Mouse (Mus musculus) forebrain, embryonic 13.5 days (tissue): Measurements from ENCODE around the gene C9orf72. TPM values are rescaled to one million over a fixed set of nuclear protein-coding genes. Genes with fewer than 3 reads are reported as not detected.
"Not testable (repeated sequence)": the region's sequence is repeated elsewhere in the genome, so short reads cannot be mapped to it uniquely, and the experiment has no call there.

Experiments
- ATAC-seq: fragments of 200-750 bp; cut with Nextera tagmentation; 2 replicates; pipeline ENCODE4 v1.8.0; 2017
- H3K27ac ChIP-seq: fragments of 300-500 bp; sonication (generic); 2 replicates; pipeline ENCODE4 v1.5.1; 2015; ENCODE audit warnings: inconsistent platforms, mild to moderate bottlenecking, moderate library complexity
- H3K27me3 ChIP-seq: fragments of 300-500 bp; sonication (generic); 2 replicates; pipeline ENCODE4 v1.6.1; 2015; ENCODE audit warnings: mild to moderate bottlenecking, inconsistent platforms
- H3K36me3 ChIP-seq: fragments of 300-500 bp; sonication (generic); 2 replicates; pipeline ENCODE4 v1.6.1; 2015; ENCODE audit warnings: mild to moderate bottlenecking, inconsistent platforms; ENCODE audit not compliant: poor library complexity, severe bottlenecking
- H3K4me1 ChIP-seq: fragments of 300-500 bp; sonication (generic); 2 replicates; pipeline ENCODE4 v1.6.1; 2015; ENCODE audit warnings: inconsistent platforms
- H3K4me2 ChIP-seq: fragments of 300-500 bp; sonication (generic); 2 replicates; pipeline ENCODE4 v1.6.1; 2015; ENCODE audit warnings: inconsistent platforms, mild to moderate bottlenecking, moderate library complexity
- H3K4me3 ChIP-seq: fragments of 300-500 bp; sonication (generic); 2 replicates; pipeline ENCODE4 v1.5.1; 2015; ENCODE audit warnings: mild to moderate bottlenecking, inconsistent platforms
- H3K9ac ChIP-seq: fragments of 300-500 bp; sonication (generic); 2 replicates; pipeline ENCODE4 v1.6.1; 2015; ENCODE audit warnings: mild to moderate bottlenecking, inconsistent platforms
- H3K9me3 ChIP-seq: fragments of 300-500 bp; sonication (generic); replicated peaks from 2 replicates; pipeline ENCODE4 v1.6.1; 2016; ENCODE audit warnings: inconsistent platforms
- WGBS: fragments of 180-500 bp; shearing (Covaris S2); methylation state at CpG from one replicate; pipeline ENCODE4 v1.1.7; 2015; 5-methylcytosine and 5-hydroxymethylcytosine counted together
- polyA plus RNA-seq: library from polyadenylated mRNA; unstranded; fragments of >200 nt; fragmentation: Nextera tagmentation; extraction: Ambion mirVana; gene quantifications from 2 replicates; pipeline ENCODE4 v1.2.1, GENCODE M21; 2015

C9orf72 gene
- polyA plus RNA-seq = 32.9 and 35.4 TPM in 2 replicates

DNA sequence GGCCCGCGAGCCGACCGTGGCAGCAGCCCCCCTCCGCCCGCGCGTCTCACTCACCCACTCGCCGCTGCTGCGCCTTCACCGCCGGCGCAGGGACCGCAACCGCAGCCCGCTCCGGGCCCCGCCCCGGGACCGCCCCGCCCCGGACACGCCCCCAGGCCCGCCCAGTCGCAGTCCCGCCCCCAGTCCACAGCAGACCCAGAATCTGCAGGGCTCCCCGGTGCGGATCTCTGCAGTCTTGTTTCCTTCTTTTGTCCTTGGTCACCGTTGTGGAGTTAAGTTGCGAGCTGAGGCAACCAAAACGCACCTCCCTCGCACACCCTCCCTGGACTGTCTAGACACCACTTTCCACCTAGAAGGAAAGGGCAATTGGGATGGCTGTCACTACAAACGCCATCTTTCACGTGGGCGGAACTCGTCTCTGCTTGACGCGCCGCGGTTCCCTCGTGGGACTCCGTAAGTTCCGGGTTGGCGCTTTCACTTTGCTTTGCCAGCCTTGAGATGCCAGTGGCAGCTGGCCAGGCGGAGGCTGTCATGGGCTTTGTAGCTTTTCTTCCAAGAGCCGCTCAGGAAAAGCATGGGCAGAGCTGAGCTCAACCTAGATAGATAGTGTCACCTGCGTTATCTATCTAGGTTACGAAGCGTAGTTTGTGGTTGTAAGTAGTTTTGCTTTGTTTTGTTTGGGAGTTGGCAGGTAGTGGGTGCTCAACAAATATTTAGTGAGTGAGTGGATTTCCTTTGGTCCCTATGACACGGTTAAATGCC lies at the start of gene C9orf72:
TSS of gene C9orf72 (minus strand) at position 442 of the 762 bp plus-strand sequence.
- H3K4me3 ChIP-seq = peak within 1 kb of the TSS; percentile 61
- no peaks in the 10 kb centered on the region for H3K36me3 ChIP-seq
- peaks cover 13% of the 10 kb centered on the region for H3K4me1 ChIP-seq
- peak within 1 kb of the TSS; percentile 83 for H3K4me2 ChIP-seq
- H3K9me3 ChIP-seq = no peaks in the 10 kb centered on the region
- peak; percentile 98 for ATAC-seq
- H3K27me3 ChIP-seq = no peaks in the 10 kb centered on the region
- WGBS = under 1% methylated on average over 29 of the region's 51 CpGs
- H3K27ac ChIP-seq = peak within 1 kb of the TSS; percentile 76
- H3K9ac ChIP-seq = peak within 1 kb of the TSS; percentile 79

DNA sequence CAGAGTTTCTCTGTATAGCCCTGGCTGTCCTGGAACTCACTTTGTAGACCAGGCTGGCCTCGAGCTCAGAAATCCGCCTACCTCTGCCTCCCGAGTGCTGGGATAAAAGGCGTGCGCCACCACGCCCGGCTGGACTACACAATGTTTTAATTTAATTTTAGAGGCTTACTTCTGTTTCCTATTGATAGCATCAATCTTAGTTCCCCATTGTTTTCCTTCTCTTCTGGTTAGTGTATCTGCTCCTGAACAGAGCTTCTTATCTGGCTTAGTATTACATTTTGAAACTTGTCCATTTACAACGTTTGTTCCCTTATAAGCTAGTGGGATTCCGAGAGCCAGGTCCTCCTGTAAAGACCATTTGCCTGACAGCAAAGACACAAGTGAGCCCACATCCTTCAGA lies 33.0 kb upstream of the C9orf72 start:
- no peaks in the 10 kb centered on the region for H3K36me3 ChIP-seq
- no peak overlapping the region for H3K9ac ChIP-seq
- no peak for ATAC-seq
- H3K4me3 ChIP-seq = no peak overlapping the region
- H3K4me2 ChIP-seq = no peak overlapping the region
- no peaks in the 10 kb centered on the region for H3K27me3 ChIP-seq
- no peaks in the 10 kb centered on the region for H3K9me3 ChIP-seq
- H3K4me1 ChIP-seq = no peaks in the 10 kb centered on the region
- no peak overlapping the region for H3K27ac ChIP-seq
- 81% methylated on average over 9 of the region's 9 CpGs for WGBS

DNA sequence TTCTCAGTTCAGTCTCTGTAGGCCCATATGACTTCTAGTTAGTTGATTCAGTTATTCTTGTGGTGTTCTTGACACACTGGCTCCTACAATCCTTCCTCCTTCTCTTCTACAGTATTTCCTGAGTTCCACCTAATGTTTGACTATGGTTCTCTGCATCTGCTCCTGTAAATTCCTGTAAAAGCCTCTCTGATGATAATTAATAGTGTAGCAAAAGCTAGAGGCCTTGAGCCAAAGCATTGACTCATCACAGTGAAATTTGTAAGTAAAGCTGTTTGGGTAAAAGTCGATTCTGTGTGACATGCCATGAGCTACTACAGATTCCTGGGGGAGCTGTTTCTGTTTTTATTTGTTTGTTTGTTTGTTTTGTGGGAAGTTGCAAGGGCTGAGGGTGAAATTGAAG lies 18.0 kb upstream of the C9orf72 start:
- Histone ChIP-seq H3K27me3 (no peaks in the 10 kb centered on the region), H3K4me2 (no peak overlapping the region), H3K9me3 (no peaks in the 10 kb centered on the region), H3K9ac (no peak overlapping the region), H3K4me3 (no peak overlapping the region), H3K4me1 (no peaks in the 10 kb centered on the region), H3K27ac (no peak overlapping the region), H3K36me3 (no peaks in the 10 kb centered on the region)
- ATAC-seq = no peak
- 83% methylated on average over 1 of the region's 1 CpGs for WGBS

DNA sequence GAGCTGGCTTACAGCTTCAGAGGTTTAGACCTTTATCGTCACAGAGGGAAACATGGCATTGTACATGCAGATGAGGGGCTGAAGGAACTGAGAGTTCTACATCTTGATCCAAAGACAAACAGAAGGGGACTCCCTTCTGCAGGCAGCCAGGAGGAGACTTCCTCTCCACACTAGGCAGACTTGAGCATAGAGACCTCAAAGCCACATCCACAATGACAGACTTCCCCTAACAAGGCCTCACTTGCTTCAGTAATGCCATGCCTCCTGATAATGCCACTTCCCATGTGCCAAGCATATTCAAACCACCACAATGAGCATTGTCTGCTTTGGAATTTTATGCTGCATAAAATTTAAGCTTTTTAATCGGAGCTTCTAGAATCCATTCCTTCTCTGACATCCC lies 15.8 kb upstream of the C9orf72 start:
- H3K4me3 ChIP-seq = no peak overlapping the region
- no peaks in the 10 kb centered on the region for H3K9me3 ChIP-seq
- no peak overlapping the region for H3K4me2 ChIP-seq
- H3K36me3 ChIP-seq = no peaks in the 10 kb centered on the region
- H3K27ac ChIP-seq = no peak overlapping the region
- no peaks in the 10 kb centered on the region for H3K4me1 ChIP-seq
- no peaks in the 10 kb centered on the region for H3K27me3 ChIP-seq
- no peak for ATAC-seq
- H3K9ac ChIP-seq = no peak overlapping the region
- 89% methylated on average over 2 of the region's 2 CpGs for WGBS

DNA sequence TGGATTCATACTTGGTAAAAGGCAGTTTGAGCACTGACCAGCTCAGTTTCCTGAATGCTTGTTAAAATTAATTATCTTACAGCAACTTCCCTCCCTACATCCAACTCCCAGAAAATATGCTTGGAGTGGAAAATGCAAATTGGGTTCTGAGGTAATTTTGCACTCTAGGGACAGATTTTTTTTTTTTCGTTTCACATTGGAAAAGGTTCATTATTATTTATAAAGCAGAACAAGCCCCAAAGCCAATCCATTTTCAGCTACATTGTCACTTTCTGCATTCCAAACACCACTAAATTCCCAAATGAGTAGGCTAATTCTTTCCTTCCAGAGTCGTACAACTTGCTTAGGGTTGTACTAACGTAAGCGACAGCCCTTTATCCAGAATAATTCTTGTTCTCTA lies 12.7 kb upstream of the C9orf72 start:
- H3K4me1 ChIP-seq = no peaks in the 10 kb centered on the region
- no peaks in the 10 kb centered on the region for H3K27me3 ChIP-seq
- no peaks in the 10 kb centered on the region for H3K36me3 ChIP-seq
- no peak overlapping the region for H3K9ac ChIP-seq
- H3K27ac ChIP-seq = no peak overlapping the region
- no peak overlapping the region for H3K4me3 ChIP-seq
- WGBS = 80% methylated on average over 4 of the region's 4 CpGs
- no peaks in the 10 kb centered on the region for H3K9me3 ChIP-seq
- ATAC-seq = no peak
- H3K4me2 ChIP-seq = no peak overlapping the region

DNA sequence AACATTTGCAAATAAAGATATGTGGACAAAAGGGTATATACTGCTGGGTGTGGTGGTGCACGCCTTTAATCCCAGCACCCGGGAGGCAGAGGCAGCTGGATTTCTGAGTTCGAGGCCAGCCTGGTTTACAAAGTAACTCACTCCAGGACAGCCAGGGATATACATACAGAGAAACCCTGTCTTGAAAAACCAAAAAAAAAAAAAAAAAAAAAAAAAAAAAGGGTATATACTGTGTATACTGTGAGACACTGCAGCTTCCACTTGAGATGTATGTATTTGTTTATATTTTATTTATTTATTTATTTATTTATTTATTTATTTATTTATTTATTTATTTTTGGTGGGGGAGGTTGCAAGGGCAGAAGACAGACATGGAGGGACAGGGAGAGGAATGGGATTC lies 12.3 kb upstream of the C9orf72 start:
- H3K36me3 ChIP-seq, H3K9me3 ChIP-seq, H3K27me3 ChIP-seq, H3K4me1 ChIP-seq, H3K4me3 ChIP-seq, H3K27ac ChIP-seq, H3K4me2 ChIP-seq, ATAC-seq, H3K9ac ChIP-seq: not testable (repeated sequence)
- 86% methylated on average over 3 of the region's 3 CpGs for WGBS

DNA sequence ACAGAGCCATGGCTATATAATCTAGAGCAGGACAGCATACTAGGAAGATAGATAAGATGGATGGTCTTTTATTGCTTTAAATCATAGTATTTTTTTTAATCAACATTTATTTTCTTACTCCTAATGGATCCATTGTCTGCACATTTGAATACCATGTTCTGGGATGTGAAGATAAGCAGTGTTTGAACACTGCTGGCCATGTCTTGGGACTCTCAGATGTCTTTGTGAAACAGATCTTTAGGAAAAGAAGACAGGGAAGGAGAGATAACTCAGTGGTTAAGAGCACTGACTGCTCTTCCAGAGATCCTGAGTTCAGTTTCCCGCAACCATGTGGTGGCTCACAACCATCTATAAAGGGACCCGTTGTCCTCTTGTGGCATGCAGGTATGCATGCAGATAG lies 10.3 kb upstream of the C9orf72 start:
- Histone ChIP-seq H3K4me2 (no peak overlapping the region), H3K9ac (no peak overlapping the region), H3K27ac (no peak overlapping the region), H3K4me3 (no peak overlapping the region), H3K4me1 (no peaks in the 10 kb centered on the region), H3K27me3 (no peaks in the 10 kb centered on the region), H3K9me3 (no peaks in the 10 kb centered on the region), H3K36me3 (no peaks in the 10 kb centered on the region)
- WGBS = 99% methylated on average over 2 of the region's 2 CpGs
- no peak for ATAC-seq

DNA sequence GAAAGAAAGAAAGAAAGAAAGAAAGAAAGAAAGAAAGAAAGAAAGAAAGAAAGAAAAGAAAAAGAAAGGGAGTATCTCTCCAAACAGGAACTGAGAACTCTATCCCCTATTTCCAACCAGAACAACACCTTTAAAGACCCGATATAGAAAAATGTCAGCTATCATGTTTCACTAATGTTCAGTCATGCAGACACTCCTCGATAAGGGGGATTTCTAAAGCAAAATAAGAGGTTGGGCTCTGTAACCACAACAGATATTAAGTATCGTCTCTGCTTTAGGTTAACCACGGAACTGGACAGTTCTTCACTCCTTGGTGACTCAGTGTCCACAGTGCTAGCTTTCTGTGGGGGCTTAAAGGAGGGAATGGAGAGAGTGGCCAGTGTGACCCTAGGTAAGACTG lies 2.3 kb upstream of the C9orf72 start:
- H3K27me3 ChIP-seq = no peaks in the 10 kb centered on the region
- H3K4me3 ChIP-seq = no peak overlapping the region
- WGBS = 73% methylated on average over 4 of the region's 4 CpGs
- no peak for ATAC-seq
- no peak overlapping the region for H3K4me2 ChIP-seq
- H3K36me3 ChIP-seq = no peaks in the 10 kb centered on the region
- peaks cover 13% of the 10 kb centered on the region for H3K4me1 ChIP-seq
- no peak overlapping the region for H3K27ac ChIP-seq
- no peaks in the 10 kb centered on the region for H3K9me3 ChIP-seq
- H3K9ac ChIP-seq = no peak overlapping the region

DNA sequence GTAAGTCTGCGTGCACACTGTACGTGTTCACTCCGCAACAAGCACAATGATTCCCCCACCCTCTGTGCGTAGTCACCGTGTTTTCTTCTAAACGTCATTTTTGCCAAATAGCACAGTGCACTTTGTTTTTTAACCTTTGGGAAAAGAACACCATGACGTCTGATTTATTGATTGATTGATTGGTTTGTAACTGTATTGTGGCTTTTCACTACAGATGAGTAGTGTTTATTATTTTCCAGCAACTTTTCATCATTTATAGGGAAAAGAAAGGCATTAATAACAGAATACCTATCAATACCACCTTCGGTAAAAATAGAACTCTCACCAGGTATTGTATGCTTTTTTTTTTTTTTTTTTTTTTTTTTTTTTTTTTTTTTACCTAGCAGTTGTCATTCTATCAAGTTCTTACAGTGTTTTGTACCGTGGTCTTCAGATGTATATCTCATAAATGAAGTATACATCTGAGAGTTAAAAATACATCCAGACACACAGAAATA lies 569 bp upstream of the C9orf72 start:
- Histone ChIP-seq H3K4me1 (peaks cover 13% of the 10 kb centered on the region), H3K36me3 (no peaks in the 10 kb centered on the region), H3K9me3 (no peaks in the 10 kb centered on the region), H3K9ac (peak overlapping the region; percentile 79), H3K4me2 (peak overlapping the region; percentile 83), H3K27ac (peak overlapping the region; percentile 76), H3K27me3 (no peaks in the 10 kb centered on the region), H3K4me3 (peak overlapping the region; percentile 61)
- 14% methylated on average over 9 of the region's 9 CpGs for WGBS
- no peak for ATAC-seq

DNA sequence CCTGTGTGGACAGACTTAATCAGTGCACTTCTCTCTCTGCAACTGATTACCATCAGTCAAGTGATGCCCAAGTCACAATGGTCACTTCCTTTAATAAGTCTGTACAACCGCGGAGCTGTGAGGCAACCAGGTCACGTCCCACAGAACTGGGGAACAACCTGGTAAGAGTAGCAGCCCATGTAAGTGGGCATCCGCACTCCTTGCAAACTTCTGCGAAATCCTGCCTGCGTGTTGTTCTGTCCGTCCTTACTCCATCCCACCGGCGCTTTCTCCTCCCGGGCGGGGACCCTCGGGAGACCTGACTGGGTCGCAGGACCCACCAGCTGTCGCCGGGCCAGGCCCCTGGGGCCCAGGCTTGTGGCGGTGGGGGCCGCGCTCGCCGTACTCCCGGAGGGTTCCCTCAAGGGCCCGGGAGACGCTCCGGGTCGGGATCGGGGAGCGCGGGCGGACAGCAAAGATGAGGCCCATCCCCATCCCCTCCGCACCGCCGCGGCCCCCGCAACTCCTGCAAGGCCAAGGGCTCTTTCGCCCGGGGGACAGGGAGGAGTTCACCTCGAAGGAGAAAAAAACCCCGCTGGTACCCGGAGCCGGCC lies 738 bp downstream of the C9orf72 start:
- peak overlapping the region; percentile 76 for H3K27ac ChIP-seq
- H3K4me1 ChIP-seq = peaks cover 13% of the 10 kb centered on the region
- H3K27me3 ChIP-seq = no peaks in the 10 kb centered on the region
- H3K4me2 ChIP-seq = peak overlapping the region; percentile 83
- 1% methylated on average over 37 of the region's 40 CpGs for WGBS
- no peaks in the 10 kb centered on the region for H3K9me3 ChIP-seq
- ATAC-seq = peak; percentile 72; the same call in 1 of the 2 replicates
- H3K4me3 ChIP-seq = peak overlapping the region; percentile 61
- H3K9ac ChIP-seq = peak overlapping the region; percentile 79
- no peaks in the 10 kb centered on the region for H3K36me3 ChIP-seq

DNA sequence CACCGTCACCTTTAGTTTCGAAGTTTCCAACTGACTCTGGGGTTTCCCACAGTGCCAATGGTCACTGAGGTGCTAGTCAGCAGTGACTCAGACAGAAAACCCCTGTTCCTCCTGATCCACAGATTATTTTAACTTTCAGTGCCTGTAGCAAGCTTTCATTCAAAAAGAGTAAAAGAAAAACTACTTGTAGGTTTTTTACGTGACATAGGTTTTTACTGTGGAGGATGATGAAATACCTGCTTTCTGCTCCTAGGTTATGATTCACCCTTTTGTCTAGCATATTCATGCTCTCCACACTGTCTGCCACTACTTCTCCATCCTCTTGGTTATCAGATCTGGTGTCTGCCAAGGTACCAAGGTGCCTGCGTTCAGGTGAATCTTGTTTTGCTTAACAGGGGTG lies 1.9 kb downstream of the C9orf72 start:
- Histone ChIP-seq H3K27ac (no peak overlapping the region), H3K4me2 (peak overlapping the region; percentile 83; the same call in 1 of the 2 replicates), H3K4me3 (no peak overlapping the region), H3K36me3 (no peaks in the 10 kb centered on the region), H3K9me3 (no peaks in the 10 kb centered on the region), H3K27me3 (no peaks in the 10 kb centered on the region), H3K9ac (no peak overlapping the region), H3K4me1 (peaks cover 15% of the 10 kb centered on the region)
- 94% methylated on average over 4 of the region's 4 CpGs for WGBS
- ATAC-seq = no peak

DNA sequence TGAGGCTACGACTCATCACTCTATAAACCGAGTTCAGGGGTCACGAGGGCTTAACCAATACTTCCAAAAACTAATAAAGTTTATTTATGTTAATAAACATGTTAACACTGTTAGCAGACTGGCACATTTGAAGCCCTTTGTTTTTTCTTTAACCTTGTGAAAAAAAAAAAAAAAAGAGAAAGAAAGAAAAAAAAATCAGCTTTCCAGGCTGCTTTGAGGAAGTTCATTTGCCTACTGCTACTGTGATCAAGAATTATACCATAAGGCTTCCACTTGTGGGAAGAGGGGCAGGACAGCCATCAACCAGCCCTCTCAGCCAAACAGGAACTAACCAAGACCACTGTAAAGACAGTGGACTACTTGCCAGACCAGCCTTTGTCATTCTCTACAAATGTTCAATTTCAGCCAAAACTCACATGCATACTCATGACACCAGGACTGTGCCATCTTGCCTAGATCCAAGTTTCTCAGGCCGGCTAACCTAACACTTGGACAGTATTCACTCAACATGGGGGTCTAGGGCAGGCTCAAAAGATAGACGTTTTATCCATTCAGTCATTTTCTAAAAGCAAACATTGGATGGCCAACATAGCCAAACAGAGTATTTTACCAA lies 2.5 kb downstream of the C9orf72 start:
- Histone ChIP-seq H3K4me2 (no peak overlapping the region), H3K36me3 (no peaks in the 10 kb centered on the region; the same call in 1 of the 2 replicates), H3K9ac (no peak overlapping the region), H3K9me3 (no peaks in the 10 kb centered on the region), H3K27ac (no peak overlapping the region), H3K4me1 (peaks cover 16% of the 10 kb centered on the region), H3K27me3 (no peaks in the 10 kb centered on the region), H3K4me3 (no peak overlapping the region)
- ATAC-seq = no peak
- WGBS = 85% methylated on average over 5 of the region's 5 CpGs
